Mouse (Mus musculus): ENCODE results near the gene Slit2. TPM values are rescaled to one million over a fixed set of nuclear protein-coding genes. Genes with fewer than 3 reads are reported as not detected.

Gene Slit2
- 1 to 10 TPM in 4 of 26 experiments, under 1 TPM in 3, not detected in 19; 0.33 to 8.9 (median 1.0) TPM for total RNA-seq (2018; cell fraction: chromatin; rRNA removed)
- under 1 TPM in 7 of 26 experiments, not detected in 19; 0.09 to 0.34 (median 0.13) TPM for total RNA-seq (2018; cell fraction: cytosol; rRNA removed)
- total RNA-seq (2018; cell fraction: nucleus; rRNA removed) = 1 to 10 TPM in 2 of 26 experiments, not detected in 24; 1.1 to 2.1 TPM
- not detected in 3 replicates for polyA plus RNA-seq (2018)

GRCm38 (mm10) chr5:47982941-47983701 is at the start of gene Slit2:
Slit2 (plus strand) TSS chr5:47983138.
- Histone ChIP-seq H3K27ac (no peak within 1 kb of the TSS), H3K4me3 (ENCODE audit: inconsistent target) (no peak within 1 kb of the TSS), H3K79me2 (ENCODE audit: inconsistent target) (no peaks in the 10 kb centered on the region), H3K36me3 (ENCODE audit: inconsistent target) (no peaks in the 10 kb centered on the region)
- WGBS (ENCODE audit: missing documents) = under 1% methylated on average over 47 of the region's 66 CpGs

GRCm38 (mm10) chr5:47938586-47939372 is 44.2 kb upstream of the Slit2 start:
- Histone ChIP-seq H3K79me2 (ENCODE audit: inconsistent target) (no peaks in the 10 kb centered on the region), H3K36me3 (ENCODE audit: inconsistent target) (no peaks in the 10 kb centered on the region), H3K4me3 (ENCODE audit: inconsistent target) (no peak overlapping the region), H3K27ac (no peak overlapping the region)
- WGBS (ENCODE audit: missing documents) = 29% methylated on average over 5 of the region's 5 CpGs

- Histone ChIP-seq H3K4me3 (ENCODE audit: inconsistent target) (no peak overlapping the region), H3K27ac (no peak overlapping the region), H3K36me3 (ENCODE audit: inconsistent target) (no peaks in the 10 kb centered on the region), H3K79me2 (ENCODE audit: inconsistent target) (no peaks in the 10 kb centered on the region)
- WGBS (ENCODE audit: missing documents) = 100% methylated on average over 1 of the region's 1 CpGs
Observed at GRCm38 (mm10) chr5:47956451-47956850, 26.5 kb upstream of the Slit2 start.

GRCm38 (mm10) chr5:47975795-47976194 is 7.1 kb upstream of the Slit2 start:
- Histone ChIP-seq H3K79me2 (ENCODE audit: inconsistent target) (no peaks in the 10 kb centered on the region), H3K36me3 (ENCODE audit: inconsistent target) (no peaks in the 10 kb centered on the region), H3K4me3 (ENCODE audit: inconsistent target) (no peak overlapping the region), H3K27ac (no peak overlapping the region)
- WGBS (ENCODE audit: missing documents) = 72% methylated on average over 2 of the region's 2 CpGs

GRCm38 (mm10) chr5:47979371-47979770 is 3.6 kb upstream of the Slit2 start:
- Histone ChIP-seq H3K79me2 (ENCODE audit: inconsistent target) (no peaks in the 10 kb centered on the region), H3K4me3 (ENCODE audit: inconsistent target) (no peak overlapping the region), H3K36me3 (ENCODE audit: inconsistent target) (no peaks in the 10 kb centered on the region), H3K27ac (no peak overlapping the region)
- WGBS (ENCODE audit: missing documents) = 4% methylated on average over 4 of the region's 4 CpGs

- no peaks in the 10 kb centered on the region for H3K36me3 ChIP-seq (ENCODE audit: inconsistent target)
- no peak overlapping the region for H3K27ac ChIP-seq
- H3K79me2 ChIP-seq (ENCODE audit: inconsistent target) = no peaks in the 10 kb centered on the region
- 59% methylated on average over 5 of the region's 5 CpGs for WGBS (ENCODE audit: missing documents)
- no peak overlapping the region for H3K4me3 ChIP-seq (ENCODE audit: inconsistent target)
Observed at GRCm38 (mm10) chr5:47980459-47980858, 2.5 kb upstream of the Slit2 start.

- WGBS (ENCODE audit: missing documents) = 56% methylated on average over 8 of the region's 8 CpGs
- H3K36me3 ChIP-seq (ENCODE audit: inconsistent target) = no peaks in the 10 kb centered on the region
- no peak overlapping the region for H3K4me3 ChIP-seq (ENCODE audit: inconsistent target)
- H3K27ac ChIP-seq = no peak overlapping the region
- no peaks in the 10 kb centered on the region for H3K79me2 ChIP-seq (ENCODE audit: inconsistent target)
Observed at GRCm38 (mm10) chr5:47981951-47982350, 987 bp upstream of the Slit2 start.

GRCm38 (mm10) chr5:47983746-47984583 is 1.0 kb downstream of the Slit2 start:
- Histone ChIP-seq H3K36me3 (ENCODE audit: inconsistent target) (no peaks in the 10 kb centered on the region), H3K79me2 (ENCODE audit: inconsistent target) (no peaks in the 10 kb centered on the region), H3K4me3 (ENCODE audit: inconsistent target) (no peak overlapping the region), H3K27ac (no peak overlapping the region)
- WGBS (ENCODE audit: missing documents) = 6% methylated on average over 38 of the region's 38 CpGs

- no peaks in the 10 kb centered on the region for H3K36me3 ChIP-seq (ENCODE audit: inconsistent target)
- no peak overlapping the region for H3K27ac ChIP-seq
- H3K79me2 ChIP-seq (ENCODE audit: inconsistent target) = no peaks in the 10 kb centered on the region
- 3% methylated on average over 23 of the region's 23 CpGs for WGBS (ENCODE audit: missing documents)
- H3K4me3 ChIP-seq (ENCODE audit: inconsistent target) = no peak overlapping the region
Observed at GRCm38 (mm10) chr5:47984584-47985197, 1.8 kb downstream of the Slit2 start.

GRCm38 (mm10) chr5:47985198-47985631 is 2.3 kb downstream of the Slit2 start:
- Histone ChIP-seq H3K79me2 (ENCODE audit: inconsistent target) (no peaks in the 10 kb centered on the region), H3K27ac (no peak overlapping the region), H3K4me3 (ENCODE audit: inconsistent target) (no peak overlapping the region), H3K36me3 (ENCODE audit: inconsistent target) (no peaks in the 10 kb centered on the region)
- 2% methylated on average over 9 of the region's 13 CpGs for WGBS (ENCODE audit: missing documents)

- WGBS (ENCODE audit: missing documents) = 7% methylated on average over 40 of the region's 48 CpGs
- Histone ChIP-seq H3K79me2 (ENCODE audit: inconsistent target) (no peaks in the 10 kb centered on the region), H3K36me3 (ENCODE audit: inconsistent target) (no peaks in the 10 kb centered on the region), H3K27ac (no peak overlapping the region), H3K4me3 (ENCODE audit: inconsistent target) (no peak overlapping the region)
Observed at GRCm38 (mm10) chr5:47985901-47986670, 3.1 kb downstream of the Slit2 start.

- Histone ChIP-seq H3K36me3 (ENCODE audit: inconsistent target) (no peaks in the 10 kb centered on the region), H3K79me2 (ENCODE audit: inconsistent target) (no peaks in the 10 kb centered on the region), H3K4me3 (ENCODE audit: inconsistent target) (no peak overlapping the region), H3K27ac (no peak overlapping the region)
- WGBS (ENCODE audit: missing documents) = 81% methylated on average over 4 of the region's 4 CpGs
Observed at GRCm38 (mm10) chr5:47990926-47991325, 8.0 kb downstream of the Slit2 start.

- 74% methylated on average over 12 of the region's 12 CpGs for WGBS (ENCODE audit: missing documents)
Observed at GRCm38 (mm10) chr5:48003708-48004415, 20.9 kb downstream of the Slit2 start.

More at GRCm38 (mm10) chr5:48003708-48004415, 20.9 kb downstream of the Slit2 start:
- H3K4me3 ChIP-seq (ENCODE audit: inconsistent target) = no peak overlapping the region
- H3K79me2 ChIP-seq (ENCODE audit: inconsistent target) = no peaks in the 10 kb centered on the region
- no peaks in the 10 kb centered on the region for H3K36me3 ChIP-seq (ENCODE audit: inconsistent target)
- no peak overlapping the region for H3K27ac ChIP-seq

Measured in macrophage (primary cell).